Mouse (Mus musculus): ENCODE measurements around the gene Kif3c. TPM values are rescaled to one million over a fixed set of nuclear protein-coding genes. Genes with fewer than 3 reads are reported as not detected.

Gene Kif3c
- total and polyA plus RNA-seq, 3 experiments: 3.5 to 5.9 (median 5.5) TPM

DNA sequence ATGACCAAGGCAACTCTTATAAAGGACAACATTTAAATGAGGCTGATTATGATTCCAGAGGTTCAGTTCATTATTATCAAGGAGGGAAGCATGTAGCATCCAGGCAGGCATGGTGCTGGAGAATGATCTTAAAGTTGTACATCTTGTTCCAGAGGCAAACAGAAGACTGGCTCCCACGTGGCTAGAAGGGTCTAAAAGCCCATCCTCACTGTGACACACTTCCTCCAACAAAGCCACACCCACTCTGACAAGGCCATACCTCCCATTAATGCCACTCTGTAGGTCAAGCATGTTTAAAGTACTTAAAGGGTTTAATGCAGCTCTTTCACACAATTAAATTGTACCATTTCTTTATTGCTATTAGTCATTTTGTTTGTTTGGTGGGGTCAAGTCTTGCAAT is 68.8 kb downstream of the Kif3c start:
- in situ Hi-C loops (cut with MboI; ENCODE audit: low pct_ligation_motif_present, low pct_unique_long_range_greater_than_20kb, low sequenced_read_pairs): no loop called here
- TF ChIP-seq UBTF (IDR thresholded peaks at IDR 0.05; ENCODE audit: low read depth, low read length) (no peak), ZMIZ1 (IDR thresholded peaks at IDR 0.05; ENCODE audit: low read depth, low read length) (no peak), KAT2A (IDR thresholded peaks at IDR 0.05; ENCODE audit: insufficient replicate concordance, low read length) (no peak), POLR2AphosphoS2 (IDR thresholded peaks at IDR 0.05; ENCODE audit: low read depth, low read length) (no peak), ETS1 (conservative IDR thresholded peaks at IDR 0.05; ENCODE audit: low read depth, low read length) (no peak), CTCF (conservative IDR thresholded peaks at IDR 0.05 in 1 of 2, IDR thresholded peaks at IDR 0.05 in 1 of 2; ENCODE audit: low read depth in 2 of 2, low read length in 2 of 2) (no peak), JUND (conservative IDR thresholded peaks at IDR 0.05; ENCODE audit: low read depth, low read length) (no peak), MEF2A (IDR thresholded peaks at IDR 0.05; ENCODE audit: borderline replicate concordance, low read depth, low read length) (no peak), USF2 (conservative IDR thresholded peaks at IDR 0.05; ENCODE audit: low read depth, low read length) (no peak), E2F4 (IDR thresholded peaks at IDR 0.05; ENCODE audit: insufficient replicate concordance, low read depth, low read length) (no peak), TBP (conservative IDR thresholded peaks at IDR 0.05; ENCODE audit: low read depth, low read length) (no peak), RAD21 (IDR thresholded peaks at IDR 0.05; ENCODE audit: low read depth, low read length) (no peak), IRF4 (IDR thresholded peaks at IDR 0.05; ENCODE audit: low read depth, low read length) (no peak), ZKSCAN1 (IDR thresholded peaks at IDR 0.05; ENCODE audit: borderline replicate concordance, low read depth, low read length) (no peak), TCF12 (IDR thresholded peaks at IDR 0.05; ENCODE audit: low read depth, low read length) (no peak), POLR2A (IDR thresholded peaks at IDR 0.05; ENCODE audit: low read depth, low read length) (no peak)
- H3K36me3 ChIP-seq (replicated peaks in 1 of 2; ENCODE audit: control insufficient read depth in 1 of 2, insufficient read depth in 1 of 2, low read length in 1 of 2): peaks cover 4 to 35% of the 10 kb centered on the region in 2 experiments
- no peak overlapping the region for H3K4me2 ChIP-seq (ENCODE audit: insufficient read depth, low read depth, poor library complexity, severe bottlenecking)
- H3K9ac ChIP-seq (ENCODE audit: insufficient read depth, low read depth): no peak overlapping the region
- no peaks in the 10 kb centered on the region for H3K9me3 ChIP-seq (replicated peaks; ENCODE audit: low read length)
- peaks cover 80% of the 10 kb centered on the region for H3K79me2 ChIP-seq (replicated peaks; ENCODE audit: control insufficient read depth, extremely low read depth, insufficient read depth, poor library complexity, severe bottlenecking)
- no peaks in the 10 kb centered on the region for H3K27me3 ChIP-seq (replicated peaks)
- peaks cover 7 to 50% of the 10 kb centered on the region in 2 experiments for H3K4me1 ChIP-seq (ENCODE audit: control insufficient read depth in 1 of 2, insufficient read depth in 2 of 2)
- no peak overlapping the region for H3K4me3 ChIP-seq (replicated peaks in 1 of 3; ENCODE audit: low read depth in 2 of 3, low read length in 2 of 3, poor library complexity in 1 of 3)
- dilution Hi-C loops (cut with MboI; ENCODE audit: extremely low pct_ligation_motif_present, extremely low pct_unique_long_range_greater_than_20kb, low sequenced_read_pairs): no loop called here
- H3K27ac ChIP-seq (ENCODE audit: insufficient read depth, low read depth): no peak overlapping the region
- DNase-seq (ENCODE audit: extremely low read depth): no peak

GRCm38 (mm10) chr12:3436446-3436845 is 71.5 kb downstream of the Kif3c start:
- TF ChIP-seq BHLHE40 (IDR thresholded peaks at IDR 0.05; ENCODE audit: low read depth, low read length): no peak
- no peak for TF ChIP-seq PAX5 (IDR thresholded peaks at IDR 0.05; ENCODE audit: low read length)
- no peak for TF ChIP-seq POLR2AphosphoS2 (IDR thresholded peaks at IDR 0.05; ENCODE audit: low read depth, low read length)
- TF ChIP-seq E2F4 (IDR thresholded peaks at IDR 0.05; ENCODE audit: insufficient replicate concordance, low read depth, low read length): no peak
- TF ChIP-seq MEF2A (IDR thresholded peaks at IDR 0.05; ENCODE audit: borderline replicate concordance, low read depth, low read length): no peak
- TF ChIP-seq NRF1 (IDR thresholded peaks at IDR 0.05; ENCODE audit: low read depth, low read length): no peak
- no peak for TF ChIP-seq GABPA (IDR thresholded peaks at IDR 0.05; ENCODE audit: insufficient replicate concordance, low read depth, low read length)
- TF ChIP-seq MXI1 (IDR thresholded peaks at IDR 0.05; ENCODE audit: low read depth, low read length): no peak
- no peak for TF ChIP-seq MYC (IDR thresholded peaks at IDR 0.05; ENCODE audit: low read depth, low read length)
- no peak for TF ChIP-seq USF2 (conservative IDR thresholded peaks at IDR 0.05; ENCODE audit: low read depth, low read length)
- TF ChIP-seq ZKSCAN1 (IDR thresholded peaks at IDR 0.05; ENCODE audit: borderline replicate concordance, low read depth, low read length): no peak
- TF ChIP-seq TBP (conservative IDR thresholded peaks at IDR 0.05; ENCODE audit: low read depth, low read length): no peak
- no peak for TF ChIP-seq ELF1 (IDR thresholded peaks at IDR 0.05; ENCODE audit: low read depth, low read length)
- TF ChIP-seq CTCF (conservative IDR thresholded peaks at IDR 0.05 in 1 of 2, IDR thresholded peaks at IDR 0.05 in 1 of 2; ENCODE audit: low read depth in 2 of 2, low read length in 2 of 2): no peak
- no peak for TF ChIP-seq ETS1 (conservative IDR thresholded peaks at IDR 0.05; ENCODE audit: low read depth, low read length)
- no peak for TF ChIP-seq ZNF384 (IDR thresholded peaks at IDR 0.05; ENCODE audit: low read depth, low read length)
- TF ChIP-seq CHD1 (IDR thresholded peaks at IDR 0.05; ENCODE audit: low read depth, low read length): no peak
- TF ChIP-seq HCFC1 (IDR thresholded peaks at IDR 0.05; ENCODE audit: low read depth, low read length): no peak
- no peak for TF ChIP-seq POLR2A (IDR thresholded peaks at IDR 0.05; ENCODE audit: low read depth, low read length)
- dilution Hi-C loops (cut with MboI; ENCODE audit: extremely low pct_ligation_motif_present, extremely low pct_unique_long_range_greater_than_20kb, low sequenced_read_pairs): no loop called here
- no peaks in the 10 kb centered on the region for H3K27me3 ChIP-seq (replicated peaks)
- H3K4me3 ChIP-seq (replicated peaks in 1 of 3; ENCODE audit: low read depth in 2 of 3, low read length in 2 of 3, poor library complexity in 1 of 3): no peak overlapping the region
- H3K9me3 ChIP-seq (replicated peaks; ENCODE audit: low read length): no peaks in the 10 kb centered on the region
- H3K36me3 ChIP-seq (replicated peaks in 1 of 2; ENCODE audit: control insufficient read depth in 1 of 2, insufficient read depth in 1 of 2, low read length in 1 of 2): peaks cover 2 to 34% of the 10 kb centered on the region in 2 experiments
- no peak overlapping the region for H3K9ac ChIP-seq (ENCODE audit: insufficient read depth, low read depth)
- no peak for DNase-seq (ENCODE audit: extremely low read depth)
- H3K4me1 ChIP-seq (ENCODE audit: control insufficient read depth in 1 of 2, insufficient read depth in 2 of 2): peaks cover 5 to 39% of the 10 kb centered on the region in 2 experiments
- peaks cover 70% of the 10 kb centered on the region for H3K79me2 ChIP-seq (replicated peaks; ENCODE audit: control insufficient read depth, extremely low read depth, insufficient read depth, poor library complexity, severe bottlenecking)
- no peak overlapping the region for H3K4me2 ChIP-seq (ENCODE audit: insufficient read depth, low read depth, poor library complexity, severe bottlenecking)
- in situ Hi-C loops (cut with MboI; ENCODE audit: low pct_ligation_motif_present, low pct_unique_long_range_greater_than_20kb, low sequenced_read_pairs): no loop called here
- H3K27ac ChIP-seq (ENCODE audit: insufficient read depth, low read depth): no peak overlapping the region

All from CH12.LX (cell line).